Mouse (Mus musculus) kidney, adult 2 months (tissue): Measurements from ENCODE around the gene Slc35e3.

Experiments
- CTCF ChIP-seq: fragments of 200-500 bp; conservative IDR thresholded peaks from 2 replicates; pipeline ENCODE4 v1.5.1; 2011; ENCODE audit warnings: low read depth, mild to moderate bottlenecking, control low read depth, low read length, moderate library complexity, mixed read lengths; ENCODE audit not compliant: insufficient read depth, insufficient read length
- POLR2A ChIP-seq: fragments of 200-500 bp; IDR thresholded peaks from one replicate; pipeline ENCODE4 v1.6.1; 2011; ENCODE audit warnings: low read depth, low read length, control low read depth

DNA sequence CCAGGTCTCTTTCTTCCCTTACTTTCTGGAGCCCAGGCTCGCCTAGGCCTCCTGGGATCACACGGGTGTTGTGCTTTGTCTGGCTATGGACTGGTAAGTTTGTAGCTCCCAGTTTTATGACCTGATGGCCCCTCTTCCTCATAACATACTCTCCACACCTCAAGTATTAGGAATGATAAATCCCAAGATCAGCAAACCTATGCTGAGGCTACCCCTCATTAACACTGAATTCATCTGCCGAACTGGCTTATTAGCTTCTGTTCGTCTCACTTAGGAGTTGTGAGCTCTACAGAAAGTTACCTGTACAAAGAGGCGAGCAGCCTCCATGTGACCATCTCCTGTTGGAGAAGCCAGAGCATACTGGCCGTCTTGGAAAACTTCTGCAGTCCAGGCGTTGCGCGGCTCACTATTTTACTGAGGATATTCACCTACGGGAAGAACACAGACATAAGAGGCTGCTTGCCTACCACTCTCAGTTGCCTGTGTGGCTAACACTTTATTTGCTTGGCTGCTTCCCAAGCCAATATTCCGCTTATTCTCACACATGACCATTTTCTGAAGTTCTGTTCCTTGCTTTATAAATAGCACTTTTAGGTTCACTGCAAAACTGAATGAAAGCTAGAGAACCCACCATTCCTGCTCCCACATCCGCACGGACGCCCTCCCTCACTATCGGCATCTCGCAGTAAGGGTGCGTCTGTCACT is 35.0 kb upstream of the Slc35e3 start:
- TF ChIP-seq CTCF (no peak), POLR2A (no peak)
